ENCODE assay signal across 22 mouse cellular contexts in genomic region chr16:92021656-92022400, GRCm38 (mm10). TPM values are rescaled to one million over a fixed set of nuclear protein-coding genes. Genes with fewer than 3 reads are reported as not detected.
DNase-seq lines count a peak whose midpoint lies in the region; ATAC-seq and TF ChIP-seq lines count a peak whose summit lies in the region.
"Had no signal": no experiment of that assay in that cellular context is flagged by ENCODE, and none has a peak within 500 bp of the region (broad histone marks: within the 10 kb centered on the region; RNA-seq: fewer than 3 reads in every experiment).

No protein-coding gene starts in this region.

- no peaks in the 10 kb centered on the region for H3K79me2 ChIP-seq in MEL (ENCODE audit: control insufficient read depth, insufficient read depth, low read length, poor library complexity)

- H3K4me3 ChIP-seq in heart, embryonic 12.5 days, result no peak overlapping the region
- no peak overlapping the region for H3K4me3 ChIP-seq in MEL (ENCODE audit: control insufficient read depth in 1 of 2, insufficient read depth in 1 of 2, low read depth in 2 of 2, low read length in 2 of 2)
- H3K4me3 ChIP-seq in kidney, embryonic 15.5 days (replicated peaks), result no peak overlapping the region
- H3K4me3 ChIP-seq: forebrain, embryonic 13.5 days; neural tube, embryonic 12.5 days had no signal

- no peak for TF ChIP-seq CTCF in MEL (IDR thresholded peaks at IDR 0.05 in 2 of 3, conservative IDR thresholded peaks at IDR 0.05 in 1 of 3; ENCODE audit: control insufficient read depth in 1 of 3, insufficient read depth in 1 of 3, low read depth in 2 of 3, low read length in 3 of 3, poor library complexity in 1 of 3, severe bottlenecking in 1 of 3)

- H3K27me3 ChIP-seq in heart, embryonic 12.5 days (replicated peaks), result no peaks in the 10 kb centered on the region
- H3K27me3 ChIP-seq in MEL (ENCODE audit: control insufficient read depth in 1 of 2, insufficient read depth in 2 of 2, low read length in 2 of 2), result peaks cover 22 to 25% of the 10 kb centered on the region in 2 experiments
- H3K27me3 ChIP-seq in kidney, embryonic 15.5 days, result no peaks in the 10 kb centered on the region
- H3K27me3 ChIP-seq: forebrain, embryonic 13.5 days; neural tube, embryonic 12.5 days had no signal

- no peak for DNase-seq in heart, adult 9 months (ENCODE audit: low spot score in 2 of 2)
- peak; percentile 55 for DNase-seq in 416B (ENCODE audit: low read depth)
- peak; percentile 4 for DNase-seq in MEL (ENCODE audit: low read depth, low spot score)
- peak; percentile 12 for DNase-seq in fibroblast of lung, adult 2 months (ENCODE audit: low read depth)
- no peak for DNase-seq in urinary bladder, postnatal 4 days (ENCODE audit: low spot score in 2 of 2)
- DNase-seq in spleen, postnatal 4 days (ENCODE audit: low spot score in 2 of 2), result no peak
- DNase-seq: cerebellum, postnatal 14 days; gastrocnemius, postnatal 36 days; heart, postnatal 36 days; kidney, adult 9 months; lung, embryonic 14.5 days had no signal

- peaks cover 30% of the 10 kb centered on the region for H3K4me1 ChIP-seq in heart, embryonic 12.5 days (replicated peaks)
- no peaks in the 10 kb centered on the region for H3K4me1 ChIP-seq in MEL (ENCODE audit: control insufficient read depth in 1 of 2, insufficient read depth in 2 of 2, low read length in 2 of 2)
- peaks cover 18% of the 10 kb centered on the region for H3K4me1 ChIP-seq in kidney, embryonic 15.5 days

- TF ChIP-seq EP300 in MEL (IDR thresholded peaks at IDR 0.05; ENCODE audit: low read depth in 1 of 2, low read length in 2 of 2), result no peak

- no peak for ATAC-seq in heart, embryonic 12.5 days (ENCODE audit: insufficient number of reproducible peaks, low FRiP score)
- ATAC-seq in kidney, embryonic 15.5 days (replicated peaks; ENCODE audit: low FRiP score), result no peak
- ATAC-seq: forebrain, embryonic 13.5 days had no signal

- TF ChIP-seq POLR2A in MEL (IDR thresholded peaks at IDR 0.05; ENCODE audit: control insufficient read depth in 1 of 2, insufficient read depth in 1 of 2, low read depth in 1 of 2, low read length in 2 of 2, poor library complexity in 1 of 2), result no peak

- H3K9ac ChIP-seq in heart, embryonic 12.5 days, result no peak overlapping the region
- no peak overlapping the region for H3K9ac ChIP-seq in MEL (ENCODE audit: control insufficient read depth, low read depth, low read length, poor library complexity, severe bottlenecking)
- no peak overlapping the region for H3K9ac ChIP-seq in kidney, embryonic 15.5 days
- H3K9ac ChIP-seq: forebrain, embryonic 13.5 days; lung, embryonic 14.5 days; neural tube, embryonic 12.5 days had no signal

- WGBS in heart, embryonic 12.5 days, result 66% methylated on average over 12 of the region's 12 CpGs
- 81% methylated on average over 12 of the region's 12 CpGs for WGBS in kidney, embryonic 15.5 days

- no peaks in the 10 kb centered on the region for H3K36me3 ChIP-seq in heart, embryonic 12.5 days
- H3K36me3 ChIP-seq in MEL (ENCODE audit: control insufficient read depth in 1 of 2, insufficient read depth in 2 of 2, low read length in 2 of 2), result no peaks in the 10 kb centered on the region
- H3K36me3 ChIP-seq in kidney, embryonic 15.5 days, result no peaks in the 10 kb centered on the region
- H3K36me3 ChIP-seq: neural tube, embryonic 12.5 days had no signal

- TF ChIP-seq RAD21 in MEL (IDR thresholded peaks at IDR 0.05; ENCODE audit: low read depth, low read length), result no peak

- 0 out of 2 replicates have a peak, but pooled peaks cover 5% of the 10 kb centered on the region for H3K9me3 ChIP-seq in heart, embryonic 12.5 days (replicated peaks)
- H3K9me3 ChIP-seq in MEL (replicated peaks; ENCODE audit: insufficient read depth, low read length), result no peaks in the 10 kb centered on the region
- no peaks in the 10 kb centered on the region for H3K9me3 ChIP-seq in kidney, embryonic 15.5 days (replicated peaks)
- H3K9me3 ChIP-seq: forebrain, embryonic 13.5 days; neural tube, embryonic 12.5 days had no signal

- H3K27ac ChIP-seq in heart, embryonic 12.5 days (ENCODE audit: poor library complexity, severe bottlenecking), result peak overlapping the region; percentile 14; the same call in 1 of the 2 replicates
- H3K27ac ChIP-seq in MEL (ENCODE audit: control insufficient read depth, low read depth, low read length), result no peak overlapping the region
- H3K27ac ChIP-seq in kidney, embryonic 15.5 days, result no peak overlapping the region
- H3K27ac ChIP-seq: forebrain, embryonic 13.5 days; macrophage; neural tube, embryonic 12.5 days had no signal

- no peak overlapping the region for H3K4me2 ChIP-seq in heart, embryonic 12.5 days
- no peak overlapping the region for H3K4me2 ChIP-seq in kidney, embryonic 15.5 days
- H3K4me2 ChIP-seq: forebrain, embryonic 13.5 days; liver, embryonic 11.5 days; lung, embryonic 14.5 days; neural tube, embryonic 12.5 days had no signal

TF ChIP-seq in MEL, 35 proteins besides CTCF, POLR2A, EP300 and RAD21:
- TF ChIP-seq SMC3 (IDR thresholded peaks at IDR 0.05; ENCODE audit: low read depth, low read length) (no peak), TBP (IDR thresholded peaks at IDR 0.05; ENCODE audit: low read depth, low read length) (no peak), KAT2A (conservative IDR thresholded peaks at IDR 0.05; ENCODE audit: low read depth, low read length) (no peak), MAX (IDR thresholded peaks at IDR 0.05; ENCODE audit: low read length) (no peak), JUND (IDR thresholded peaks at IDR 0.05; ENCODE audit: low read depth, low read length) (no peak), MAZ (IDR thresholded peaks at IDR 0.05; ENCODE audit: low read depth, low read length) (no peak), ZC3H11A (IDR thresholded peaks at IDR 0.05; ENCODE audit: low read depth, low read length) (no peak), SIN3A (IDR thresholded peaks at IDR 0.05; ENCODE audit: low read length) (no peak), TAL1 (IDR thresholded peaks at IDR 0.05; ENCODE audit: low read length) (no peak), MYC (IDR thresholded peaks at IDR 0.05; ENCODE audit: low read depth, low read length) (no peak), CHD1 (IDR thresholded peaks at IDR 0.05; ENCODE audit: low read depth, low read length) (no peak), ZNF384 (IDR thresholded peaks at IDR 0.05; ENCODE audit: low read depth, low read length) (no peak), MXI1 (IDR thresholded peaks at IDR 0.05; ENCODE audit: low read depth, low read length) (no peak), CHD2 (IDR thresholded peaks at IDR 0.05; ENCODE audit: low read length) (no peak), POLR2AphosphoS2 (IDR thresholded peaks at IDR 0.05; ENCODE audit: low read length) (no peak), NRF1 (IDR thresholded peaks at IDR 0.05; ENCODE audit: insufficient read depth, low read depth, low read length, poor library complexity, severe bottlenecking) (no peak)

RNA-seq across cellular contexts. Expression of gene Mrps6, which starts 36.2 kb away (rescaled TPM):
- polyA plus RNA-seq in heart, embryonic 12.5 days (2016; fragmentation: Nextera tagmentation; extraction: Ambion mirVana), result 112 and 118 TPM in 2 replicates
- total RNA-seq in MEL (2012; rRNA removed), result 37.4 and 40.8 TPM in 2 replicates
- polyA plus RNA-seq in MEL (2012; ENCODE audit: insufficient read depth in 1 of 2, insufficient read length in 2 of 2, low read depth in 1 of 2, low replicate concordance in 2 of 2, missing spikeins in 1 of 2), result 10 to 100 TPM in 1 of 2 experiments, not detected in 1; 71.0 TPM
- 151 and 166 TPM in 2 replicates for polyA plus RNA-seq in kidney, embryonic 15.5 days (2015; fragmentation: Nextera tagmentation; extraction: Ambion mirVana)

RNA-seq across cellular contexts. Expression of gene Gm49711, which starts 36.3 kb away (rescaled TPM):
- 0.15 TPM in 1 of 2 replicates, not detected in the other for polyA plus RNA-seq in heart, embryonic 12.5 days (2016; fragmentation: Nextera tagmentation; extraction: Ambion mirVana)
- not detected in 2 replicates for total RNA-seq in MEL (2012; rRNA removed)
- polyA plus RNA-seq in MEL (2012; ENCODE audit: insufficient read depth in 1 of 2, insufficient read length in 2 of 2, low read depth in 1 of 2, low replicate concordance in 2 of 2, missing spikeins in 1 of 2), result not detected
- 0.29 TPM in 1 of 2 replicates, not detected in the other for polyA plus RNA-seq in kidney, embryonic 15.5 days (2015; fragmentation: Nextera tagmentation; extraction: Ambion mirVana)
- total RNA-seq: gastrocnemius, postnatal 36 days; heart, postnatal 36 days; left cerebral cortex, postnatal 36 days; monocyte, adult 5-6 weeks had no signal
- polyA plus RNA-seq: large intestine, adult 2 months; lung, embryonic 14.5 days; macrophage; stomach, embryonic 16.5 days; thymus, postnatal 0 days had no signal

RNA-seq across cellular contexts. Expression of gene Slc5a3, which starts 36.3 kb away (rescaled TPM):
- polyA plus RNA-seq in heart, embryonic 12.5 days (2016; fragmentation: Nextera tagmentation; extraction: Ambion mirVana), result 5.9 and 6.4 TPM in 2 replicates
- total RNA-seq in MEL (2012; rRNA removed), result 5.0 and 6.7 TPM in 2 replicates
- polyA plus RNA-seq in MEL (2012; ENCODE audit: insufficient read depth in 1 of 2, insufficient read length in 2 of 2, low read depth in 1 of 2, low replicate concordance in 2 of 2, missing spikeins in 1 of 2), result 1 to 10 TPM in 1 of 2 experiments, not detected in 1; 2.9 TPM
- 9.5 and 10.5 TPM in 2 replicates for polyA plus RNA-seq in kidney, embryonic 15.5 days (2015; fragmentation: Nextera tagmentation; extraction: Ambion mirVana)

Comparison
In these comparisons a context has a peak if more than half of its experiments do, and no peak if none do; other contexts are left out.
1. DNase-seq: peak in 416B (single experiment), MEL (single experiment) and fibroblast of lung, adult 2 months (single experiment); none in heart, adult 9 months (0 of 2), urinary bladder, postnatal 4 days (0 of 2) and spleen, postnatal 4 days (0 of 2).